Mouse (Mus musculus) midbrain, embryonic 10.5 days (tissue): ENCODE measurements at regions not wholly inside any gene's neighbourhood (a gene's known extent, or its start where the extent isn't known, plus 50 kb on each side); places are given as distances from the start of the nearest gene placed in this dataset.

ENCODE experiments used
- DNase-seq: peaks from one replicate; pipeline ENCODE4 v3.0.0-alpha.2; 2017; ENCODE audit warnings: low spot score
- H3K27ac ChIP-seq: fragments of 300-500 bp; sonication (generic); replicated peaks from 2 replicates; pipeline ENCODE4 v1.5.1; 2016; ENCODE audit warnings: mild to moderate bottlenecking
- H3K27me3 ChIP-seq: fragments of 300-500 bp; sonication (generic); 2 replicates; pipeline ENCODE4 v1.6.1; 2016; ENCODE audit warnings: low read depth, mild to moderate bottlenecking; ENCODE audit not compliant: poor library complexity, severe bottlenecking
- H3K36me3 ChIP-seq: fragments of 300-500 bp; sonication (generic); 2 replicates; pipeline ENCODE4 v1.6.1; 2016; ENCODE audit warnings: mild to moderate bottlenecking, moderate library complexity
- H3K4me1 ChIP-seq: fragments of 300-500 bp; sonication (generic); 2 replicates; pipeline ENCODE4 v1.6.1; 2016
- H3K4me3 ChIP-seq: fragments of 300-500 bp; sonication (generic); 2 replicates; pipeline ENCODE4 v1.5.1; 2016; ENCODE audit warnings: mild to moderate bottlenecking, moderate library complexity
- H3K9me3 ChIP-seq: fragments of 300-500 bp; sonication (generic); replicated peaks from 2 replicates; pipeline ENCODE4 v1.6.1; 2016; ENCODE audit warnings: mild to moderate bottlenecking
- WGBS: fragments of 180-500 bp; shearing (Covaris S2); methylation state at CpG from one replicate; pipeline ENCODE4 v1.1.7; 2016; 5-methylcytosine and 5-hydroxymethylcytosine counted together

GRCm38 (mm10) chr10:98084881-98085280 lies 358.3 kb upstream of the C030005K15Rik start:
- no peaks in the 10 kb centered on the region for H3K27me3 ChIP-seq
- no peaks in the 10 kb centered on the region for H3K36me3 ChIP-seq
- no peaks in the 10 kb centered on the region for H3K4me1 ChIP-seq
- DNase-seq = no peak
- H3K4me3 ChIP-seq = no peak overlapping the region
- H3K27ac ChIP-seq = no peak overlapping the region
- WGBS = 74% methylated on average over 2 of the region's 2 CpGs
- H3K9me3 ChIP-seq = no peaks in the 10 kb centered on the region

DNA sequence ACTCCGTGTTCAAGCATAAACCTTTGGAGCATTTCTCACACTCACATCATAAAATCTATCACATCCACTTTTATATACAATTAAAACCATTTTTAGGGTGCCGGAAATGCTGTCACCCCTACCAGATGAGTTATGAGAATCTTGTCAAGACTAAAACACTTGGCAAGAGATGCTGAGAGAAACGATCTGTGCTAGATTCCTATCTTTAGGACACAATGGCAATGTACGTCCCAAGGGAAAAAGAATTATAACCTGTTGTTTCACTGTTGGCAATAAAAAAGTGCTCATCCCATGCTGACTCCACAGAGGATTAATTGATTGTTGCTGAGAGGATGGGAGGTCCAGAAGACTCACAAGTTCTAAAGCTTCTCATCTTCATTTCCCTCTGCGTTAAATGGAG lies 389.7 kb upstream of the C030005K15Rik start:
- H3K9me3 ChIP-seq = no peaks in the 10 kb centered on the region
- H3K36me3 ChIP-seq = no peaks in the 10 kb centered on the region
- 92% methylated on average over 5 of the region's 5 CpGs for WGBS
- no peak for DNase-seq
- no peak overlapping the region for H3K4me3 ChIP-seq
- no peaks in the 10 kb centered on the region for H3K4me1 ChIP-seq
- no peaks in the 10 kb centered on the region for H3K27me3 ChIP-seq
- no peak overlapping the region for H3K27ac ChIP-seq

GRCm38 (mm10) chr10:98125713-98126112 lies 399.2 kb upstream of the C030005K15Rik start:
- Histone ChIP-seq H3K36me3 (no peaks in the 10 kb centered on the region), H3K9me3 (no peaks in the 10 kb centered on the region), H3K27ac (no peak overlapping the region), H3K4me3 (no peak overlapping the region), H3K27me3 (no peaks in the 10 kb centered on the region), H3K4me1 (no peaks in the 10 kb centered on the region)
- 95% methylated on average over 1 of the region's 1 CpGs for WGBS
- no peak for DNase-seq

GRCm38 (mm10) chr10:98135026-98135425 lies 408.5 kb upstream of the C030005K15Rik start:
- no peak overlapping the region for H3K4me3 ChIP-seq
- no peaks in the 10 kb centered on the region for H3K36me3 ChIP-seq
- DNase-seq = no peak
- H3K4me1 ChIP-seq = no peaks in the 10 kb centered on the region
- no peaks in the 10 kb centered on the region for H3K9me3 ChIP-seq
- H3K27me3 ChIP-seq = no peaks in the 10 kb centered on the region
- 85% methylated on average over 1 of the region's 1 CpGs for WGBS
- no peak overlapping the region for H3K27ac ChIP-seq

- H3K36me3 ChIP-seq = no peaks in the 10 kb centered on the region
- no peaks in the 10 kb centered on the region for H3K4me1 ChIP-seq
- 71% methylated on average over 1 of the region's 1 CpGs for WGBS
- no peak overlapping the region for H3K4me3 ChIP-seq
- DNase-seq = no peak
- H3K27ac ChIP-seq = no peak overlapping the region
- H3K9me3 ChIP-seq = no peaks in the 10 kb centered on the region
- no peaks in the 10 kb centered on the region for H3K27me3 ChIP-seq
Measured at GRCm38 (mm10) chr10:98145773-98146172, 419.2 kb upstream of the C030005K15Rik start.

DNA sequence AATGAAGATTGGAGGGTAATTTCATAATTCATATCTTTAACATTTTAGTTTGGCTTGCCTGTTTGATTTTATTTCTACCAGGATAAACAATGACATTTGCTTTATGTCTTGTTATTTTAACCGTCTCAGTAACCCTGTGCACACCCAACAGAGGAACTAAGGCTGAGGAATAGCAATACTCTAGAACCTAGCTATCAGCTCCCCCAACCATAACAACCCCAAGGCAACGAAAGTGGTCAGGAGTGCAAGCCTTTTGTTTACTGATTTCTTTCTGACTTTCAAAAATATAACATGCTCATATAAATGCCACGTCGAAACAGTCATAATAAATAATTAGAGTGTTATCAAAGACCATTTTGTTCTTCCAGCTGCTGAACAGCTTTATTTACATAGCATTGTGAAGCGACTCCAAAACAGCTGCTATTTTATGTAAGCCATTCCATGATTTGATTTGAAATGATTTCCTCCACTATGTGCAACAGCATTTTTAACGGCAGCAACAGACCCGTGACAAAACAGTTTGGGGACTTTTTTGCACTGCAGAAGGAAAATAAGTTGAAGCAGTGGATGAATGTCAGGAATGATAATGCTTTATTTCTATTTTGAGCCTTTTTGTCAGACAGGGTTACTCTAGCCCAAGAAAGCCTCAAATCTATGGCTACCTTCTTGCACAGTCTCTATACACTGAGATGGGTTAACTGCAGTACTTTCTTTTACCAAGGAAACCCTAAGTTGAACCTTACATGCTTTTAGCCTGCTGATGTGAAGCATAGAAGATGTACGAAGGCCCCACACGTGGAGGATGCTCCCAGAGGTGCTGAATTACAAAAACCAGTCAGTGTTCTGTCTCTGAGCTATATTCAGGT lies 420.7 kb upstream of the C030005K15Rik start:
- H3K4me3 ChIP-seq = no peak overlapping the region
- H3K4me1 ChIP-seq = no peaks in the 10 kb centered on the region
- no peaks in the 10 kb centered on the region for H3K36me3 ChIP-seq
- no peak overlapping the region for H3K27ac ChIP-seq
- H3K9me3 ChIP-seq = no peaks in the 10 kb centered on the region
- H3K27me3 ChIP-seq = no peaks in the 10 kb centered on the region
- DNase-seq = no peak
- WGBS = 89% methylated on average over 9 of the region's 9 CpGs

- Histone ChIP-seq H3K27me3 (no peaks in the 10 kb centered on the region), H3K4me1 (no peaks in the 10 kb centered on the region), H3K9me3 (no peaks in the 10 kb centered on the region), H3K4me3 (no peak overlapping the region), H3K36me3 (no peaks in the 10 kb centered on the region), H3K27ac (no peak overlapping the region)
- WGBS = 84% methylated on average over 2 of the region's 2 CpGs
- DNase-seq = no peak
Measured at GRCm38 (mm10) chr10:98155982-98156381, 429.4 kb upstream of the C030005K15Rik start.

GRCm38 (mm10) chr10:98185666-98186065 lies 459.1 kb upstream of the C030005K15Rik start:
- Histone ChIP-seq H3K4me3 (no peak overlapping the region), H3K27me3 (no peaks in the 10 kb centered on the region), H3K9me3 (no peaks in the 10 kb centered on the region), H3K4me1 (no peaks in the 10 kb centered on the region), H3K36me3 (no peaks in the 10 kb centered on the region), H3K27ac (no peak overlapping the region)
- 77% methylated on average over 3 of the region's 3 CpGs for WGBS
- no peak for DNase-seq

GRCm38 (mm10) chr10:98196852-98197251 lies 470.3 kb upstream of the C030005K15Rik start:
- Histone ChIP-seq H3K9me3 (no peaks in the 10 kb centered on the region), H3K27ac (no peak overlapping the region), H3K36me3 (no peaks in the 10 kb centered on the region), H3K4me1 (no peaks in the 10 kb centered on the region), H3K4me3 (no peak overlapping the region), H3K27me3 (no peaks in the 10 kb centered on the region)
- no peak for DNase-seq
- 84% methylated on average over 4 of the region's 4 CpGs for WGBS

DNA sequence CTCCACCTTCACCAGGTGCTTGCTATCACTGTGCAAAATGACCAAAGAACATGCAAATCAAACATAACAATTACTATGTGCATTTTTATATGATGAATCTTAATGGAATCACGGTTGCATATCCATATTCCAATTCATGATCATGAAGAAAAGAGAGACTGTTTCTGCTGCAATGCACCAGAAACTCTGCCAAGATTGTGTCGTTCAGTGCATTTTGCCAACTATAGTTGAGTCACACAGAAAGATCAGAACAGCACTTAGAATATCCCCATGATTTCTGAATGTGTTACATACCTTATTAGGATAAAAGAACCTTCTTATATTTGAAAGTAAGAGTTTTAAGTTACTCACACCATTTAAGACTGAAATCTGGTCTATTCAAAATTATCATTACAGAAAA lies 483.7 kb upstream of the C030005K15Rik start:
- H3K4me1 ChIP-seq = no peaks in the 10 kb centered on the region
- H3K9me3 ChIP-seq = no peaks in the 10 kb centered on the region
- H3K27ac ChIP-seq = no peak overlapping the region
- H3K36me3 ChIP-seq = no peaks in the 10 kb centered on the region
- WGBS = 86% methylated on average over 2 of the region's 2 CpGs
- no peaks in the 10 kb centered on the region for H3K27me3 ChIP-seq
- no peak overlapping the region for H3K4me3 ChIP-seq
- DNase-seq = no peak

GRCm38 (mm10) chr10:98212876-98213587 lies 486.5 kb upstream of the C030005K15Rik start:
- no peaks in the 10 kb centered on the region for H3K4me1 ChIP-seq
- DNase-seq = no peak
- H3K4me3 ChIP-seq = no peak overlapping the region
- H3K27me3 ChIP-seq = no peaks in the 10 kb centered on the region
- H3K9me3 ChIP-seq = no peaks in the 10 kb centered on the region
- H3K27ac ChIP-seq = no peak overlapping the region
- 90% methylated on average over 7 of the region's 7 CpGs for WGBS
- no peaks in the 10 kb centered on the region for H3K36me3 ChIP-seq

DNA sequence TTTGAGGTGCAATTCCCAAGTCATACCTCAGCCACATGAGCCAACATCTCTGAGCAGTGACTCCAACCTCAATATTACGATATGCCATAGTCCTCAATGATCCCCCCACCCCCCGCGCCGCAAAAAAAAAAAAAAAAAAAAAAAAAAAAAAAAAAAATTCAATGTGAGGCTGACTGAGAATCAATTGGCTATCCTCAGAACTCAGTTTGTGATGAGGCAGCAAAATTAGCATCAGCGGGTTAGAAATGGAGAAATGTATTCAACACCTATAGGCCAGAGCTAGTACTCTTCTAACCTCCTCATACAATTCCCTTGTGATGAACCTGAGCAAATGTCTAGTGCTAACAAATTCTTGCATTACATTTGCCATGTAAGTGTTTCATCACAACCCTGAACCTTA lies 504.5 kb upstream of the C030005K15Rik start:
- DNase-seq = no peak
- no peak overlapping the region for H3K4me3 ChIP-seq
- H3K4me1 ChIP-seq = no peaks in the 10 kb centered on the region
- 88% methylated on average over 5 of the region's 5 CpGs for WGBS
- no peaks in the 10 kb centered on the region for H3K36me3 ChIP-seq
- H3K9me3 ChIP-seq = no peaks in the 10 kb centered on the region
- H3K27me3 ChIP-seq = no peaks in the 10 kb centered on the region
- no peak overlapping the region for H3K27ac ChIP-seq

- Histone ChIP-seq H3K9me3 (no peaks in the 10 kb centered on the region), H3K27me3 (no peaks in the 10 kb centered on the region), H3K27ac (no peak overlapping the region), H3K4me1 (no peaks in the 10 kb centered on the region), H3K36me3 (no peaks in the 10 kb centered on the region), H3K4me3 (no peak overlapping the region)
- DNase-seq = no peak
- WGBS = 80% methylated on average over 4 of the region's 4 CpGs
Measured at GRCm38 (mm10) chr10:98231705-98232235, 505.2 kb upstream of the C030005K15Rik start.
